Comparison of ENCODE assay signal across 8 mouse cellular contexts in the genomic region with DNA sequence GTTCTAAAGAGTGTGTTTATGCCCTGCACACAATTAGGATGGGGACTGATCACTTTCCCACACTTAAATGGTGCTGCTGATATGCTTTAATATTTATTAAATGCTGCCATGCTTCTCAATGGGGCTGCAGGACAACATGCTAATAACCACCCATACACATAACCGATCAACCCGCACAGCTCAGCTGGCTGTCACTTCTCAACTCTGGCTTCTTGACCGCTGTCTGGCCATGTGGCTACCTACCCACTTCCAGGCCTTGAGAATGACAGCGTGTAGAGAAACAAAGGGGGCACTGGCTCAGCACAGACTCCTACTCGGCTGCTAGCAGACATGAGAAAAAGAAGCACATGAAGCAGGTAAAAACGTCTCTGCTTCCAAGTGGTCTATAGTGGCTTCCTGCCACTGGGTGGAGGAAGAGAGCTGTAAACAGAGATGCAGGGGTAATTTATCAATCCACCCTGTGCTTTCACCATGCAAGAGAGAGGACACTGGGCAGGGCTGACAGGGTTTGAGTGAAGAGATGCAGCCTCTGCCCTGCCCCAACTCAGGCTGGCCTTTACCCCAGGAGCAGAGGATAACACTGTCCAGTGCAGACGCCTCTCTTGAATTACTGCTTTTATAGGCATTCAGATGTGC.
DNase-seq lines count a peak whose midpoint lies in the region.

No protein-coding gene starts in this region.

- intact Hi-C loops in heart, postnatal 10 days (cut with DNase I), result loop anchor here (2.0 to 10.0 kb wide), 3 partner anchors 260 to 1520 kb away; no protein-coding TSS in a partner anchor

- peak; percentile 28 for DNase-seq in urinary bladder, postnatal 14 days (ENCODE audit: low spot score)
- no peak for DNase-seq in urinary bladder, postnatal 36 days (ENCODE audit: low spot score in 2 of 2)
- DNase-seq in embryo, embryonic 10.5 days (ENCODE audit: low spot score), result peak; percentile 78
- DNase-seq in heart, postnatal 10 days, result peak; percentile 36 to 59
- peak; percentile 52 for DNase-seq in kidney, postnatal 14 days
- peak; percentile 60 for DNase-seq in lung, postnatal 10 days
- DNase-seq in right cerebral cortex, adult 2 months (ENCODE audit: low spot score in 2 of 2), result peak; percentile 72 to 77
- no peak for DNase-seq in urinary bladder, postnatal 25 days (ENCODE audit: low spot score)

Comparison
In these comparisons a context has a peak if more than half of its experiments do, and no peak if none do; other contexts are left out.
1. DNase-seq: peak in urinary bladder, postnatal 14 days (single experiment), embryo, embryonic 10.5 days (single experiment), heart, postnatal 10 days (2 of 2), kidney, postnatal 14 days (single experiment), lung, postnatal 10 days (single experiment) and right cerebral cortex, adult 2 months (2 of 2); none in urinary bladder, postnatal 36 days (0 of 2) and urinary bladder, postnatal 25 days (single experiment).